Mouse (Mus musculus) embryonic facial prominence, embryonic 11.5 days (tissue): Measurements from ENCODE around the gene Tprn. TPM values are rescaled to one million over a fixed set of nuclear protein-coding genes. Genes with fewer than 3 reads are reported as not detected.

Experiments
- ATAC-seq: fragments of 200-750 bp; cut with Nextera tagmentation; replicated peaks from 2 replicates; pipeline ENCODE4 v1.8.0; 2017; ENCODE audit warnings: low read depth; ENCODE audit not compliant: insufficient number of reproducible peaks, low FRiP score, low TSS enrichment
- DNase-seq: peaks from one replicate; pipeline ENCODE4 v3.0.0-alpha.2; 2015; ENCODE audit warnings: low spot score
- H3K27ac ChIP-seq: fragments of 300-500 bp; sonication (generic); replicated peaks from 2 replicates; pipeline ENCODE4 v1.5.1; 2014; ENCODE audit warnings: mild to moderate bottlenecking, low read depth, low read length, control low read depth
- H3K27me3 ChIP-seq: fragments of 300-500 bp; sonication (generic); 2 replicates; pipeline ENCODE4 v1.6.1; 2014; ENCODE audit warnings: mild to moderate bottlenecking, low read length, moderate library complexity, mixed read lengths; ENCODE audit not compliant: control insufficient read depth, insufficient read depth
- H3K36me3 ChIP-seq: fragments of 300-500 bp; sonication (generic); replicated peaks from 2 replicates; pipeline ENCODE4 v1.6.1; 2014; ENCODE audit warnings: low read depth, mild to moderate bottlenecking, low read length, moderate library complexity, mixed read lengths; ENCODE audit not compliant: control insufficient read depth, insufficient read depth
- H3K4me1 ChIP-seq: fragments of 300-500 bp; sonication (generic); 2 replicates; pipeline ENCODE4 v1.6.1; 2014; ENCODE audit warnings: low read length, mixed read lengths; ENCODE audit not compliant: control insufficient read depth, insufficient read depth
- H3K4me2 ChIP-seq: fragments of 300-500 bp; sonication (generic); 2 replicates; pipeline ENCODE4 v1.6.1; 2014; ENCODE audit warnings: low read depth, mild to moderate bottlenecking, control low read depth, low read length, moderate library complexity
- H3K4me3 ChIP-seq: fragments of 300-500 bp; sonication (generic); 2 replicates; pipeline ENCODE4 v1.5.1; 2014; ENCODE audit warnings: low read depth, low read length, control low read depth
- H3K9ac ChIP-seq: fragments of 300-500 bp; sonication (generic); replicated peaks from 2 replicates; pipeline ENCODE4 v1.6.1; 2014; ENCODE audit warnings: mild to moderate bottlenecking, control low read depth, low read length
- H3K9me3 ChIP-seq: fragments of 300-500 bp; sonication (generic); replicated peaks from 2 replicates; pipeline ENCODE4 v1.6.1; 2016; ENCODE audit warnings: mild to moderate bottlenecking, low read length, inconsistent platforms, mixed read lengths; ENCODE audit not compliant: control insufficient read depth
- WGBS: fragments of 180-500 bp; shearing (Covaris S2); extraction: QIAGEN DNeasy Blood & Tissue Kit; methylation state at CpG from one replicate; pipeline ENCODE4 v1.1.7; 2014; 5-methylcytosine and 5-hydroxymethylcytosine counted together
- polyA plus RNA-seq: library from polyadenylated mRNA; unstranded; fragments of >200 nt; fragmentation: Nextera tagmentation; extraction: Ambion mirVana; gene quantifications from 2 replicates; pipeline ENCODE4 v1.2.1, GENCODE M21; 2014

Tprn gene
- polyA plus RNA-seq, 1 experiment from 2014 or later, result 4.3 TPM

- H3K27ac ChIP-seq, result no peak overlapping the region
- 90% methylated on average over 3 of the region's 3 CpGs for WGBS
- H3K36me3 ChIP-seq, result no peaks in the 10 kb centered on the region
- H3K4me2 ChIP-seq, result no peak overlapping the region
- ATAC-seq (no peak), DNase-seq (no peak)
- peaks cover 25% of the 10 kb centered on the region for H3K27me3 ChIP-seq
- no peak overlapping the region for H3K9ac ChIP-seq
- H3K4me3 ChIP-seq, result no peak overlapping the region
- H3K4me1 ChIP-seq, result peaks cover 8% of the 10 kb centered on the region; the same call in 1 of the 2 replicates
- H3K9me3 ChIP-seq, result no peaks in the 10 kb centered on the region
Observed at GRCm38 (mm10) chr2:25239766-25240165, 22.7 kb upstream of the Tprn start.

DNA sequence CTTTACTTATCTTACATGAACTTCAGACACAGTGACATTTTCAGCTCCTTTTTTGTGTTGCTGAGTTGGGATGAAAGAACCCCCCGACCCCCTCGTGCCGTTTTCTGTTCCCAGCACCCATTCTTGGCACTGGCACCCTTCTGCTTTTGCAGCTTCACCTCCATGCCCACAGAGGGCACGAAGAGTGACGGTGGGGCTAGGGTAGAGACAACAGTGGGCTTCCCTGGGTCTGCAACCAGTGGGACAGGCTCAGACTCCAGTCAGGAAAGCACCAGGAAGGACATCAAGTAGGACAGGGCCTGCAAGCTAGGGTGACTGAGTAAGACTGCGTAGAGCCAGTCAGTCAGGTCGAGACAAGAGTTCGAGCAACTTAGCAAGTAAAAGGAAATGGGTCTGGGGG lies 22.1 kb upstream of the Tprn start:
- peaks cover 8% of the 10 kb centered on the region; the same call in 1 of the 2 replicates for H3K4me1 ChIP-seq
- 45% methylated on average over 8 of the region's 8 CpGs for WGBS
- H3K4me3 ChIP-seq, result no peak overlapping the region; the same call in 1 of the 2 replicates
- no peak overlapping the region for H3K27ac ChIP-seq
- H3K9ac ChIP-seq, result peak overlapping the region; percentile 37
- no peaks in the 10 kb centered on the region for H3K9me3 ChIP-seq
- H3K4me2 ChIP-seq, result peak overlapping the region; percentile 55
- DNase-seq (no peak), ATAC-seq (peak; percentile 10; the same call in 1 of the 2 replicates)
- H3K36me3 ChIP-seq, result no peaks in the 10 kb centered on the region
- H3K27me3 ChIP-seq, result peaks cover 25% of the 10 kb centered on the region

DNA sequence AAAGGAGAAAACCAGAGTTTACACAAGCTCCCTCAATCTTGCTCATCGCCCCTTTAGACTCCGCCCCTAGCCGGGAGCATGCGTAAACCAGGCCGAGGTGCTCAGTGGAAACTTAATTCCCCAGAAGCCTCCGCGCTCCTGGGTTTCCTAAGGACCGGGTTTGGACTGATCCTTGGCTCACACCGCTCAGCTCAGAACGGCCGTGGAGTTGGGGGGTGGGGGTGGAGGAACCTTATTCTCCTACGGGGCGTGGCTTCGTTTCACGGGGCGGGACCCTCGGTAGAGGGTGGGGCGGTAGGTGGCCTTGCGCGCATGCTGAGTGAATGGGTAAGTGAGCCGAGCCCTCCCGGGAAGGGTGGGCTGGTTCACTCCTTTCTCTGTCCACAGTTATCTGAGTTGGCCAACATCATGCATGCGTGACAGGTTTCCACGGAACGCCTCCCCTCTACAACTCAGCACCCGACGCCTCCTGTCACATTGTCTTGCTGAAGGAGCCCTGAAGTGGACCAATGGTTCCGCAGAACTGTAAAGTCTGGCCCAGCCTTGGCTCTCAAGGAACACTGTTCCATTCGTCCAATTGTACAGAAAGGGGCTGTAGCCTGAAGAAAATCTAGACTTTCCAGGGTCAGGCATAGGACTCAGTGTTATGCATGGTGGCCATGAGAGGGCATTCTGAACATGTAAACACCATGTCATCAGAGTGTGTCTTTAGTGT lies 21.5 kb upstream of the Tprn start:
- H3K4me3 ChIP-seq, result peak overlapping the region; percentile 54
- 1% methylated on average over 29 of the region's 29 CpGs for WGBS
- H3K9me3 ChIP-seq, result no peaks in the 10 kb centered on the region
- H3K9ac ChIP-seq, result peak overlapping the region; percentile 34
- H3K27me3 ChIP-seq, result peaks cover 25% of the 10 kb centered on the region
- peaks cover 8% of the 10 kb centered on the region; the same call in 1 of the 2 replicates for H3K4me1 ChIP-seq
- peak; percentile 86 for DNase-seq
- no peak overlapping the region for H3K27ac ChIP-seq
- peak overlapping the region; percentile 55 for H3K4me2 ChIP-seq
- peak; percentile 74 for ATAC-seq
- H3K36me3 ChIP-seq, result no peaks in the 10 kb centered on the region

GRCm38 (mm10) chr2:25241438-25241775 lies 21.0 kb upstream of the Tprn start:
- Histone ChIP-seq H3K4me1 (peaks cover 8% of the 10 kb centered on the region; the same call in 1 of the 2 replicates), H3K4me3 (peak overlapping the region; percentile 54), H3K4me2 (peak overlapping the region; percentile 95), H3K27me3 (peaks cover 25% of the 10 kb centered on the region), H3K36me3 (no peaks in the 10 kb centered on the region), H3K9me3 (no peaks in the 10 kb centered on the region), H3K9ac (0 out of 2 replicates have a peak overlapping the region, but pooled peaks have one; percentile 60), H3K27ac (no peak overlapping the region)
- ATAC-seq (no peak), DNase-seq (no peak)
- 24% methylated on average over 6 of the region's 6 CpGs for WGBS

- H3K27ac ChIP-seq, result no peak within 1 kb of the TSS
- DNase-seq (no peak), ATAC-seq (no peak)
- H3K4me2 ChIP-seq, result peak within 1 kb of the TSS; percentile 95
- H3K36me3 ChIP-seq, result no peaks in the 10 kb centered on the region
- WGBS, result under 1% methylated on average over 25 of the region's 59 CpGs
- peak within 1 kb of the TSS; percentile 54 for H3K4me3 ChIP-seq
- peaks cover 25% of the 10 kb centered on the region for H3K27me3 ChIP-seq
- H3K4me1 ChIP-seq, result peaks cover 8% of the 10 kb centered on the region; the same call in 1 of the 2 replicates
- H3K9me3 ChIP-seq, result no peaks in the 10 kb centered on the region
- H3K9ac ChIP-seq, result peak within 1 kb of the TSS; percentile 60
Observed at GRCm38 (mm10) chr2:25242101-25242506, 20.3 kb upstream of the Tprn start, which contains the start of the genes Rnf208 and Cysrt1. Gene Rnf208 (plus strand): TSS chr2:25242255. Gene Cysrt1 (minus strand): TSS chr2:25242452.

GRCm38 (mm10) chr2:25243342-25243741 lies 19.1 kb upstream of the Tprn start:
- ATAC-seq, result no peak
- Histone ChIP-seq H3K27me3 (peaks cover 25% of the 10 kb centered on the region), H3K4me2 (peak overlapping the region; percentile 95), H3K27ac (no peak overlapping the region), H3K36me3 (no peaks in the 10 kb centered on the region; the same call in 1 of the 2 replicates), H3K9me3 (no peaks in the 10 kb centered on the region), H3K9ac (no peak overlapping the region), H3K4me1 (peaks cover 8% of the 10 kb centered on the region; the same call in 1 of the 2 replicates), H3K4me3 (no peak overlapping the region)
- 75% methylated on average over 8 of the region's 8 CpGs for WGBS
- DNase-seq, result no peak

DNA sequence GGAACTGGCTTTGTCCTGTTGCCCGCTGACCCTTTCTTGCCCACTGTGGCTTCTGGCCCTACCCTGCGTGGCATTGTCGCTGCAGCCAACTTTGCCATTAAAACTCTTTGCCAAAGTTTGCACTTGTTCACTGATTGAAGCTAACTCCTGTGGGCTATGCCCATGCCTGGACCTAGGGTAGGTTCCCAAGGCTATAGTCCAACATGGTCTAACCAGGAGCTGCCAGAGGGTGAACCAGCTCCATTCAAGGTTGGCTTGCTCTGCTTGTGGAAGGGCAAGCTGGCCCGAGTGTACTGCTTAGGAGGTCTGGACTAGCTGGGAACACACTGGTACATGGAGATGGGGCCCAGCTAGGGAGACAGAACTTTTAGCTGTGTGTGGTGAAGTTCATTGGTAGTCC lies 18.3 kb upstream of the Tprn start:
- Histone ChIP-seq H3K27ac (no peak overlapping the region), H3K4me1 (peaks cover 8% of the 10 kb centered on the region; the same call in 1 of the 2 replicates), H3K9ac (no peak overlapping the region), H3K9me3 (no peaks in the 10 kb centered on the region), H3K27me3 (peaks cover 25% of the 10 kb centered on the region), H3K4me3 (no peak overlapping the region), H3K36me3 (no peaks in the 10 kb centered on the region; the same call in 1 of the 2 replicates), H3K4me2 (no peak overlapping the region)
- ATAC-seq, result no peak
- 86% methylated on average over 4 of the region's 4 CpGs for WGBS
- DNase-seq, result no peak
